Comparison of ENCODE assay signal across 9 mouse cellular contexts in the genomic region with DNA sequence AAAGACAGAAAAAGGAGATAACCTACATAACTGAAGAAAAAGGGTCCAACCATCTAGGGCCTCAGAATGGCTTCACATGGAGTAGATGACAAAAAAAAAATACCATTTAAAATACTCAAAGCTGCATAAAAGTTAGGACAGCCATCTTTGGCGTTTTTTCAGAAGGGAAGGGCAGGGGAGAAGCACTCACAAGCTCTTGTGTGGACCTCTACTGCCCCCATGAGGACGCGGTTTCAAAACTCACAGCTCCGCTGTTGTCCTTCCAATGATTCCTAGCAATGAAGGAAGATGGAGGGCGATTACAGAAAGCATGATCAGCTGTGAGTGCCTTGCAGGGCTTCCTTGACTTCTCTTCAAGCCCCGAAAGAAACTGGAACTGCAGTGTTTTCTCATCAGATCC.
DNase-seq lines count a peak whose midpoint lies in the region; ATAC-seq and TF ChIP-seq lines count a peak whose summit lies in the region.
"Had no signal": no experiment of that assay in that cellular context is flagged by ENCODE, and none has a peak within 500 bp of the region (broad histone marks: within the 10 kb centered on the region; RNA-seq: fewer than 3 reads in every experiment).

No protein-coding gene starts in this region.

- H3K9ac ChIP-seq in lung, embryonic 14.5 days = no peak overlapping the region
- H3K9ac ChIP-seq: hindbrain, embryonic 15.5 days had no signal

- H3K9me3 ChIP-seq in lung, embryonic 14.5 days (ENCODE audit: low read depth, low read length) = no peaks in the 10 kb centered on the region
- H3K9me3 ChIP-seq: hindbrain, embryonic 15.5 days had no signal

- 0 out of 2 replicates have a peak, but pooled peaks cover 7% of the 10 kb centered on the region for H3K36me3 ChIP-seq in lung, embryonic 14.5 days (ENCODE audit: insufficient read depth)

- no peak for ATAC-seq in lung, embryonic 14.5 days (ENCODE audit: insufficient read depth)

- DNase-seq in gastrocnemius, adult 2 months = no peak
- no peak for DNase-seq in gastrocnemius, adult 18-20 months (ENCODE audit: low spot score)
- DNase-seq in lung, embryonic 14.5 days = peak; percentile 73
- no peak for DNase-seq in lung, postnatal 14 days
- DNase-seq in brain, embryonic 14.5 days (ENCODE audit: low read depth) = peak; percentile 70
- peak; percentile 35 for DNase-seq in mesoderm, embryonic 11.5 days (ENCODE audit: low read depth, low spot score)
- DNase-seq in thymus, postnatal 14 days = no peak
- no peak for DNase-seq in adrenal gland, postnatal 25 days

- intact Hi-C loops in gastrocnemius, adult 2 months (cut with DNase I) = no loop called here

- 71% methylated on average over 6 of the region's 6 CpGs for WGBS in lung, embryonic 14.5 days

- H3K4me1 ChIP-seq in lung, embryonic 14.5 days (ENCODE audit: insufficient read depth) = no peaks in the 10 kb centered on the region
- H3K4me1 ChIP-seq: hindbrain, embryonic 15.5 days had no signal

- no peak overlapping the region for H3K27ac ChIP-seq in gastrocnemius, adult 2 months
- H3K27ac ChIP-seq in lung, embryonic 14.5 days (ENCODE audit: low read depth) = no peak overlapping the region
- H3K27ac ChIP-seq: hindbrain, embryonic 15.5 days had no signal

- H3K27me3 ChIP-seq in lung, embryonic 14.5 days (ENCODE audit: insufficient read depth, low read length) = no peaks in the 10 kb centered on the region
- H3K27me3 ChIP-seq: hindbrain, embryonic 15.5 days had no signal

- TF ChIP-seq CTCF in gastrocnemius, adult 2 months (IDR thresholded peaks at IDR 0.05) = peak; percentile 61
- TF ChIP-seq CTCF in lung, embryonic 14.5 days (IDR thresholded peaks at IDR 0.05; ENCODE audit: low read depth) = peak; percentile 52
- TF ChIP-seq CTCF in brain, embryonic 14.5 days (IDR thresholded peaks at IDR 0.05; ENCODE audit: borderline replicate concordance, extremely low read depth, insufficient read depth, insufficient read length) = peak; percentile 40; the same call in 1 of the 2 replicates

- no peak for TF ChIP-seq POLR2A in brain, embryonic 14.5 days (IDR thresholded peaks at IDR 0.05; ENCODE audit: borderline replicate concordance, extremely low read depth, insufficient read depth, insufficient read length, poor library complexity, severe bottlenecking)

- H3K4me3 ChIP-seq in gastrocnemius, adult 2 months = no peak overlapping the region
- no peak overlapping the region for H3K4me3 ChIP-seq in lung, embryonic 14.5 days (ENCODE audit: low read depth, low read length)
- H3K4me3 ChIP-seq: hindbrain, embryonic 15.5 days had no signal

- H3K4me2 ChIP-seq in lung, embryonic 14.5 days = no peak overlapping the region
- H3K4me2 ChIP-seq: hindbrain, embryonic 15.5 days had no signal

Comparison
In these comparisons a context has a peak if more than half of its experiments do, and no peak if none do; other contexts are left out.
1. DNase-seq: peak in lung, embryonic 14.5 days (single experiment), brain, embryonic 14.5 days (single experiment) and mesoderm, embryonic 11.5 days (single experiment); none in gastrocnemius, adult 2 months (single experiment), gastrocnemius, adult 18-20 months (single experiment), lung, postnatal 14 days (single experiment), thymus, postnatal 14 days (single experiment) and adrenal gland, postnatal 25 days (single experiment).
2. Peak in every context shown above with its lines, with median percentiles within 50 percentile points of each other: CTCF ChIP-seq.